Mouse (Mus musculus) layer of hippocampus, postnatal 14 days (tissue): Measurements from ENCODE around the gene Map3k19. TPM values are rescaled to one million over a fixed set of nuclear protein-coding genes. Genes with fewer than 3 reads are reported as not detected.

Experiments
- total RNA-seq, 2 experiments: library from RNA; stranded (reverse); gene quantifications; 2 replicates each; pipeline ENCODE4 v1.2.3; 2021

The Map3k19 gene
- total RNA-seq, 2 experiments from 2014 or later, result 4.6 TPM

Other genes starting within 250 kb of the Map3k19 start
- 10 to 100 TPM; 25.0 to 34.6 TPM for gene Tmem163, start 175.5 kb downstream of the Map3k19 start, total RNA-seq
- gene Acmsd, start 125.6 kb downstream of the Map3k19 start, total RNA-seq, result not detected
- gene Ccnt2, start 80.9 kb downstream of the Map3k19 start, total RNA-seq, result 10 to 100 TPM; 52.0 to 54.7 TPM
- 10 to 100 TPM; 56.9 to 63.0 TPM for gene Rab3gap1, start 13.7 kb upstream of the Map3k19 start, total RNA-seq
- 1 to 10 TPM; 7.9 to 9.7 TPM for gene Zranb3, start 248.0 kb upstream of the Map3k19 start, total RNA-seq
- gene R3hdm1, start 248.3 kb upstream of the Map3k19 start, total RNA-seq, result 100 to 1,000 TPM; 220 to 257 TPM